Mouse (Mus musculus) kidney, adult 2 months (tissue): Measurements from ENCODE around the gene Cyyr1.

Source experiments
- CTCF ChIP-seq: fragments of 200-500 bp; conservative IDR thresholded peaks from 2 replicates; pipeline ENCODE4 v1.5.1; 2011; ENCODE audit warnings: low read depth, mild to moderate bottlenecking, control low read depth, low read length, moderate library complexity, mixed read lengths; ENCODE audit not compliant: insufficient read depth, insufficient read length
- POLR2A ChIP-seq: fragments of 200-500 bp; IDR thresholded peaks from one replicate; pipeline ENCODE4 v1.6.1; 2011; ENCODE audit warnings: low read depth, low read length, control low read depth

GRCm38 (mm10) chr16:85487266-85487665, 65.9 kb downstream of the Cyyr1 start:
- TF ChIP-seq POLR2A, result no peak
- TF ChIP-seq CTCF, result no peak
